Mouse (Mus musculus) gastrocnemius, postnatal 25 days (tissue): ENCODE measurements around the gene Enthd1. TPM values are rescaled to one million over a fixed set of nuclear protein-coding genes. Genes with fewer than 3 reads are reported as not detected.
A peak's percentile ranks its signal among the peaks of the same experiment; 100 is the strongest.

Experiments used
- DNase-seq: peaks from one replicate; pipeline ENCODE4 v3.0.0; 2022
- total RNA-seq, 2 experiments: library from RNA; stranded (reverse); gene quantifications; 1 replicate in 1 of 2; 2 replicates in 1 of 2; pipeline ENCODE4 v1.2.3; 2021

Gene Enthd1
- total RNA-seq, 2 experiments from 2014 or later, result not detected

DNA sequence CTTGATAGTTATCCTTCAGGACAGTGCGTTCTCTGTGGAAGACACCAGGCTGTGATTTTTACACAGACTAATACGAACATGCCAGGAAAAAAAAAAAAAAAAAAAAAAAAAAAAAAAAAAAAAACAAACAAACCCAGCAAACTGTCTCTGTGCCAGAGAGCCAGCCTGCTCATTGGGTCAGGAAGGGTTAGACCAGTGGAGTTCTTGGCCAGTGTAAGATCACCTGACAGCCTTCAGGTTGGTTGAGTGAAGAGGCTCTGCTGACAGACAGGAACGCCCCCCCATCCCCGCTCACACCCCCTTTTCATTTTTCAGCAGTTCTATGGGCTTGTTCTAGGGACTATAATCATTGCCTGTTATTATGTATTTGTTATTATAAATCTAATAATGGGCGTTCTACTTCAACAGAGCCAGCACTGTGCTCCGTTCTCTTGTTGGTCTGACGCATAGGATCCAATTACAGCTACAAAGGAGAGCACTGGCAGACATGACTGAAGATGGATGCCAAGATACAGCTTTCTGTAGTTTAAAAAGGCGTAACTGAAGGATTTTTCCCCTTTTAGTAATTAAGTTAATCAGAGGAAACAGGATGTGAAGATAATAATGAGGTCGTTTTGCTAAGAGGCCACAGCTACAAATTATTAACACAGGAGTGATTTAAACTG lies 81.8 kb downstream of the Enthd1 start:
- DNase-seq, result no peak

DNA sequence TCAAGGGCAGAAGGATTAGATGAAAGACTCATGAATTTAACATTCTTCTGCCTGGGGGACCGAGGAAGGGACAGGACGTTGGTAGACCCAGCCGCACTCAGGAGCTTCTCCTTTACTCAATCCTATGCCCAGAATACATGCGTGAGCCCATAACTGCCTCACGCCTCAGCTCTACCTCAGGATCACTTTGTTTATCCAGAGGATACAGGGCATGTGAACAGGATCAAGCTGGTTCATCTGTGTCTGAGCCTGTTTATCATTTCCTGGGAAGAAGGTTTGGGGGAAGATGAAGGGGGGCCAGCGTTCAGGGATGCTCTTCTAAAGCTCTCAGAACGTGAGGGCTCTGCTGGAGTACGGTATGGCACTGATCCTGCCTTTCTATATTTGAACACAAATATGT lies 82.6 kb downstream of the Enthd1 start:
- DNase-seq, result no peak

DNA sequence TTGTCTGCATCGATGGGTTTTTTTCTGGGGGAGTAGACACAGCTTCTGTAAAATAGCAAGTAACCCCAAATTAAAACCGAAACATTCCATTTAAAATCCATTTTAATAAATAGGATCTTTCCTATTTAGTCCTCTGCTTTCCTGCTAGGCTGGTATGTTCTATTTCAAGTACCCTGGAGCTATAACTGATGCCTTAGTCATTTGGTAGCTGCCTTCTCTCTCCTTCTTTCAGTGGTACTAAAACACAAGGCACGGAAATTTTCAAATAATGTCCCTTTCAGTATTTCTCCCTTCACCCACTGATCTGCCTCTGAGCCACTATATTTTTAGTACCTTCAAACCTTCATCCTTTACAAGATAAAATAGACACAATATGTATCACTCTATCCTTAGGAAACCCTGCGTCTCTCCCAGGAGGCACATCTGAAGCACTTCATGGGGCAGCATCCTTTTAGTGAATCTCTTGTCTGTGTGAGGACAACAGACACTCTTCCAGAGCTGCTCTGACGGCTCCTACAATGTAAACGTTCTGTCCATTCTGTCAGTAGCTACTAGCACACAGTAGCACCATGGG lies 90.4 kb downstream of the Enthd1 start:
- DNase-seq, result no peak

GRCm38 (mm10) chr15:80467876-80468275 lies 97.1 kb downstream of the Enthd1 start:
- no peak for DNase-seq

- no peak for DNase-seq
These were observed 102.8 kb downstream of the Enthd1 start for GRCm38 (mm10) chr15:80462106-80462505.

DNA sequence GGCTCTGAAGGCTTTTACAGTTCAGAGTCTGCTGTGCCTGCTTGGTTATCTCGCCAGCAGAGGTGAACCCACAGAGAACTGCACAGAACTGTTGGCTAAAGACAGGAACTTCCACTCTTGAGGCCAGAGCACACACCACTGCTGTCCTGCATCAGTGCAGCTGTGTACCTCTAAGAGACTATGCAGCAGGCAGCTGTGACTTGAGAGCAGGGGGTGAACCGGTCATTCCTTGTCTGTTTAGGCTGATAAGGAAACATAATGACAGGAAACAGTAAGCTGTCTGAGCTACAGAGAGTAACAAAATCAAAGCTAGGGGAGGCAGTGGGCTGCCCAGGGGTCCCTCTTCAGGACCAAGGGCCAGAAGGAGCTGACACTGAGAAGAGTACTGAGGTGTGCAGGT lies 103.5 kb downstream of the Enthd1 start:
- DNase-seq, result no peak

DNA sequence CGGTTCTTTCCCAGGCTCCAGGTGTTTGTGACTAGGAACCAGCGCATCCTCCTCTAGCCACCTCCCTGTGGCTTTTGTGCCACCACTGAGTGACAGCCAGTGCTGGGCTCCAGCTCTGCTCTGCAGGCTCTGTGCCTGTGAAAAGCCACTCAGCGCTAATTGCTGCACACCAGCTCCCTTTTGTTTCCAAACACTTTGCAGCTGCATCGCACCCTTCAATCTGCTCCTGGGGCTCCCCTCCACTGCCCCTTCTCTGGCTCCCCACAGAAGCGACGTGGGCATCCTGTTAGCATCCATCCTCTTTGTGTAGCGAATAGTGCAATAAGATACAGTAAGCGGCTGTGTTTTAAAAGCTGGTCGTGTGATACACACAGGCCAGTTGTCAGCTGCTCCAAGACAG lies 104.9 kb downstream of the Enthd1 start:
- DNase-seq, result no peak

DNA sequence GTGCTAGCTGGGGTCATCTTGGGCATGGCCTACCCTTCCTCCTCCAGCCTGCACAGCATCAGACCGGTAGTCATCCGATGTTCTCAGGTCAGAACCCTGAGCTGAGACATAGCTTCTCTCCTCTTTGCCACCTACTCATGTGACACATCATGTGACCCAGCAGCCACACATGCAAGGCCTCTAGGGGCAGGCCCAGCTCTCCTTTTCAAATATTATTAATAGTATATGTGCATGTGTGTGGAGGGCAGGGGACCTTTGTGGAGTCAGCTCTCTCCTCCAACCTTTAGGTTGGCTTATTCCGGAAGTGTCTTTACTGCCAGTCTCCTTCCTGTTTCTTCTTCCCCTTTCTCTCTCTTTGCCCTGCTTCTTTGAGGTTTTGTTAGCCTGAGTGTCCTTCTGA lies 107.0 kb downstream of the Enthd1 start:
- DNase-seq, result no peak

GRCm38 (mm10) chr15:80454486-80454885 lies 110.5 kb downstream of the Enthd1 start:
- no peak for DNase-seq

- DNase-seq, result no peak
These were observed 112.5 kb downstream of the Enthd1 start for GRCm38 (mm10) chr15:80452425-80452824.

GRCm38 (mm10) chr15:80445956-80446687 lies 118.8 kb downstream of the Enthd1 start:
- no peak for DNase-seq

GRCm38 (mm10) chr15:80440195-80440594 lies 124.8 kb downstream of the Enthd1 start:
- no peak for DNase-seq

GRCm38 (mm10) chr15:80438423-80438822 lies 126.5 kb downstream of the Enthd1 start:
- DNase-seq, result no peak

DNA sequence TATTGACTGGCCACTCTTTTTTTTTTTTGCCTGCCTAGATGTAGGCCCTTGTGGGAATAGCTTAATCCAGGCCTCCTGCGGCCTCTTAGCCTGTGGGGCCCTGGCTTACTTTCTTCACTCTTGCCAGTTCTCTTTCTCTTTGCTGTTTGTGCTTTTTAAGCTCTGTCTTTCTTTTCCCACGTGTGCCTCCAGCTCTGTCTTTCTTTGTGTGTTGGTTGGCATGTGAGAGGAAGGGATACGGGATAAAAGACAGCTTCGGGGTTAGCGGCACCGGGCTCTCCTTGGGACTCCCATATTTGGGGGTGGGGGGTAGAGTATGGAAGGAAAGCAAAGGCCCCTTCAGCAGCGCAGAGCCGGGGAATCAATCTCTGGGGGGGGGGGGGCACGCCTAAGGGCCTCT lies 127.0 kb downstream of the Enthd1 start:
- DNase-seq, result no peak

DNA sequence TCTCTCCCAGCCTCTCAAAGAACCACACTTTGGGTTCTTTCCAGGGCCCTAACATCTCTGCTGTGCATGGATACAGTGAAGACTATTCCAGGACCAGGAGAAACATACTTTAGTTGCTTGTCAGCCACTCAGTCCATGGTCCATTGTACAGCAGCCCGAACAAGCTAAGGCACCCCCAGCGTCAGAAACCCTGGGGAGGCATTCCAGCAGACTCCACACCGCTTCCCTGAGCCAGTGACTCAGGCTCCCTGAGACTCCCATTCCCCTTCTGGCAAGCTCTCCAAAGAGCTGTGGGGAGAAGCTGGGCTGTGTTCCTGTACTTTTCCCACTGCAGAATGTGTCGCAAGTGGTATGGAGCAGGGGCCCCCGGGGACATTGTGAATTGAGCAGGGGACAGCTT lies 128.0 kb downstream of the Enthd1 start:
- no peak for DNase-seq

- DNase-seq, result no peak
These were observed 134.6 kb downstream of the Enthd1 start for GRCm38 (mm10) chr15:80430324-80430723.

GRCm38 (mm10) chr15:80418146-80418545 lies 146.8 kb downstream of the Enthd1 start:
- DNase-seq, result peak; percentile 31

GRCm38 (mm10) chr15:80417066-80417465 lies 147.9 kb downstream of the Enthd1 start:
- no peak for DNase-seq

DNA sequence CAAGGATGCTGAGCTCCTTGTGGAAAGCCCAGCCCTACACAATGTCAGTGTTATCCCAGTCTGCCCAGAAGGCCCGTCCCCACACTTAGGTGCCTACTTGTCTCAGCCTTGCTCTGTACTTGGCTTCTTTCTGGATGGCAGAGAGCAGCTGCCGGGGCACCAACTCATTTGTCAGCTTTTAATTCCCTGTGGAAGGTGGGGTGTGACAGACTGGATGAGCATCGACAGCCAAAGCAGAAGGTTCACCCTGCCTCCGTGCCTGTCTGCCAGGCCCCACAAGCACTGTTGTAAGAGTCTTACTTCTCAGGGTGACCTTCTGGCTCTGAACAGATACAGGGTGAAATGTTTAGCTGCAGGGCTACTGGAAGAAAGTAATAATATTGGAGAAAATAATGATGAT lies 149.8 kb downstream of the Enthd1 start:
- no peak for DNase-seq

GRCm38 (mm10) chr15:80413988-80414721 lies 150.8 kb downstream of the Enthd1 start:
- DNase-seq, result peak; percentile 27

GRCm38 (mm10) chr15:80413070-80413469 lies 151.9 kb downstream of the Enthd1 start:
- DNase-seq, result peak; percentile 55

- DNase-seq, result no peak
These were observed 154.3 kb downstream of the Enthd1 start for GRCm38 (mm10) chr15:80410661-80411060.

DNA sequence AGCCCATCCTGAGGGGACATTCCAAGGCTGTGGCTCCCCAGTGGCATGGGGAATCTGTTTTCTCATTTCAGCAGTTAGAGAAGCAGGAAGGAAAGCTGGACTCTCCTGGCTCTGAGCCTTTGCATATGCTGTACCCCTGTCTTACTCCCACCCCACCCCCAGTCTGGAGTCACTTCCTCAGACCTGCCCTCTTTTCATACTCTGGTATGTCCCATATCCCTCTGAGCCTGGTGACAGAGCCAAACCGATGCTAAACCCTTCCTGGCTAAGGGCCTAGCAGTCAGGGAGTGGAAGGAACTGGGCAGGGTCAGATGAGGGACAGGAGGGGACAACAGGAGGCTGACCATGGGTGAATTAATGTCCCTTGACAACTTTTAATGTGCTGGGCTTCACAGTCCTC lies 157.1 kb downstream of the Enthd1 start:
- no peak for DNase-seq
